Mouse (Mus musculus): ENCODE measurements around the gene Eme2. TPM values are rescaled to one million over a fixed set of nuclear protein-coding genes. Genes with fewer than 3 reads are reported as not detected.

Gene Eme2
- polyA plus RNA-seq (2012; rRNA removed): 51.8 and 56.8 TPM in 2 replicates

DNA sequence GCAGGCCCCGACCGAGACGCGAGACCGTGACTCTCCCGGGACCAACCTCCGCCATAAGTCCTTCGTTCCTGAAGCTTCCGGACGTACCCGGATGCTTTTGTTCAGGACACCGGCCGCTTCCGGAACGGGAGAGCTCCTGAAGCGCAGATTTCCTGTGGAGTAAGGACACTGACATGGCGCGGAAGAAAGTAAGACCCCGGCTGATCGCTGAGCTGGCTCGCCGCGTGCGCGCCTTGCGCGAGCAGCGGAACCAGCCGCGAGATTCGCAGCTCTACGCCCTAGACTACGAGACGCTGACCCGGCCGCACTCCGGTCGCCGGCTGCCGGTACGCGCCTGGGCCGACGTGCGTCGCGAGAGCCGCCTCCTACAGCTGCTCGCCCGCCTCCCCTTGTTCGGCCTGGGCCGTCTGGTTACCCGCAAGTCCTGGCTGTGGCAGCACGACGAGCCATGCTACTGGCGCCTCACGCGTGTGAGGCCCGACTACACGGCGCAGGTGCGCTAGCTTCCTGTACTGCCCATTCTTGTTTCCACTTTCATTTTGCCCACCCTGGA, at the start of gene Eme2, which contains the start of gene Mrps34:
Gene Eme2 (minus strand): TSS at position 93 of the 553 bp plus-strand sequence.
Gene Mrps34 (plus strand): TSS at position 122 of the 553 bp plus-strand sequence.

DNA sequence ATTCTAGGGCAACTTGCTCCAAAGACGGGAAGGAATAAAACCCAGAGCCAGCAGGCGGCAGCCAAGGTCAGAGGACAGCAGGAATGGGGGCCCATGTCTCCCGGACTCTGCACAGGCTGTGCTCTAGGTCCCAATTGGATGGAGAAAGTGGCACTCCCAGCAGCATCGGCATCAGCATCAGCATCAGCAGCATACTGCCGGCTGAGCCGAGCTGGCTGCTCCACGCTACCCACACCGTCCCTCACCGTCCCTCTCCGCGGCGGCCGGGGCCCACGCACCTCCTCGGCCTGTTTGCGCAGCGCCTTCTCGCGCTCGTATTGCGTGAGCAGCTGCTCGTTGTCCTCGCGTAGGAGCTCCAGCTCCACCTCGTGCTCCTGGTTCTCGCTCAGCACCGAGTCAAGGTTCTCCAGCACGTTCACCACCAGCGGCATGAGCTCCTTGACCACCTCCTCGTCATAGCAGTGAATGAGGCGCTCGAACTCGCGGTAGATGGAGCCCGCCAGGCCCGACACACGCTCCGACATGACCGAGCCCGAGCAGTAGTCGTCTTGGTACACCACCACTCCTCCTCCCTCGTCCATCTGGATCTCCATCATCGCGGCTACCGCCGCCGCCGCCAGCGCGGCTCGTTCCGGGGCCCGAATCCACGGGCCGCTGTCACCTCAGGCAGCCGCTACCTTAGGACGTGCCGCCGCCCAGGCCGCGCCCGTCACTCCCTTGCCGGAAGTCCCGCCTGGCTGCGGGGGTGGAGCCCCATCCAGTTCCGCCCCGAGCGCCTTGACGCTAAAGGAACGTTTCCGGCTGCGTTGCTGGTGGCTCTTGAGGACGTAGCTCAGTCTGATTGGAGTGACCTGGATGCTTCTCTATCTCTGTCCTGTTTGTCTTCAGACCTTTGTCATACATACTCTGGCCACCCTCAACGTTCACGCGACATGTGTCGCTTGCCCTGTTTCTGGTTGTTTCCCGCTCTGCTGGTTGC, 41.7 kb upstream of the Eme2 start, which contains the start of gene Mapk8ip3:
Gene Mapk8ip3 (minus strand): TSS at position 719 of the 979 bp plus-strand sequence.

DNA sequence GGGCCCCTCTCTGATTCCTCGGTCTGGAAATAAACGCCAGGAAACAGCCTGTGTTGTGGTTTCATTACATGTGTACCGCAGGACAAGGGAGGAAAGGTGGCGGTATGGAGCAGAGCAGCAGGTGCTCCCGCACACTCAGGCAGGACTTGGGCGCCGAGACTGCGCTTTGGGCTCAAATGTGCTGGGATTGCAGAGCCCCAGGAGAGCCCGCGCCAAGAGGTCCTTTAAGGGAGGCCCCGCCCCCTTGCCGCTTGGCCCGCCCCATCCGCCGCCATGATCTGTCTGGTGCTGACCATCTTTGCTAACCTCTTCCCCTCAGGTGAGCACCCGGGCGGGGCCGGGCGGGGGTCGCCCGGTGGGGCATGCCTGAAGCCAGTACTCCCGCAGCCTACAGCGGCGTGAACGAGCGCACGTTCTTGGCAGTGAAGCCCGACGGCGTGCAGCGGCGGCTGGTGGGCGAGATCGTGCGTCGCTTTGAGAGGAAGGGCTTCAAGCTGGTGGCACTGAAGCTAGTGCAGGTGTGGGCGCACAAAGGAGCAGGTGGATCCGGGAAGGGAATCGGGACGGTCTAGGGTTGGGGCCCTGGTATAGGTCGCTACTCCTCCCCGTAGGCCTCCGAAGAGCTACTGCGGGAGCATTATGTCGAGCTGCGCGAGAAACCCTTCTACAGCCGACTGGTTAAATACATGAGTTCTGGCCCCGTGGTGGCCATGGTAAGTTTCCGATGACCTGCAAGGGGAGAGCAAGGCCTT, 1.5 kb upstream of the Eme2 start, which contains the start of gene Nme3:
Gene Nme3 (plus strand): TSS at position 260 of the 752 bp plus-strand sequence.

DNA sequence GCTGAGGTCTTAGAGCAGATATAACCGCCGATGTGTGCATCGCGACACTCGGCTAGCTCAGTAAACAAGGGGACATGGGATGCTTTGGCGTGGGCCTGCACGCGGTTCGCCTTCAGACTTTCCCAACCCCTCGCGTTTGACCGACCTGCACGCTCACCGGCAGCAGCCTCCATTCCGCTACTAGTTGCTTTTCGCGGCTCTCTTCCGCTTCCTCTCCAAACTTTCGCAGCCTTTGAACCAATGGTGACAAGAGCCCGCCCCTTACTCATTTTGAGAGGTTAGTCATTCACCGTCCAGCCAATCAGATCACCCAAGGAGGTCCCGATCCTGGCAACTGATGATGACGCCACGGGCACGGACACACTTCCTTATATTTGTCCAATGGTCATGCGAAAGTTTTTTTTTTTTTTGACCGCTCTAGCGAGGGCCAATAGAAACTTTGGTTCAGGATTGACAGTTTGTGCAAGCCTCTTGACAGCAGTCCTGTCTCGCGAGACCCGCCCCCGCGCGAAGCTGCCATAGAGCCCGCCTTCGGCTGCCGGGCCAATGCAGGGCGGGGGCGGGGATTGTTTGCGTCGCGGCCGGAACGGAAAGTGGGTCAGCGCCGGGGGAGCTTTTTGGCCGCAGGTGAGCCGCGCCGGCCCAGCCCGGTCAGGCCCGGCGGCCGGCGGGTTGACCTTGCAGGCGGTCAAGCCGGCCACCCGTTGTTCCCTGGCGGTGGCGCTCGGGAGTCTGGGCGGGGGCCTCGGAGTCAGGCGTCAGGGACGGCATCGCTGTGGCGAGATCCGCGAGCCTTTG, 8.6 kb downstream of the Eme2 start, which contains the start of the genes Nubp2 and Spsb3:
Gene Nubp2 (minus strand): TSS at position 216 of the 798 bp plus-strand sequence.
Gene Spsb3 (plus strand): TSS at position 510 of the 798 bp plus-strand sequence.

DNA sequence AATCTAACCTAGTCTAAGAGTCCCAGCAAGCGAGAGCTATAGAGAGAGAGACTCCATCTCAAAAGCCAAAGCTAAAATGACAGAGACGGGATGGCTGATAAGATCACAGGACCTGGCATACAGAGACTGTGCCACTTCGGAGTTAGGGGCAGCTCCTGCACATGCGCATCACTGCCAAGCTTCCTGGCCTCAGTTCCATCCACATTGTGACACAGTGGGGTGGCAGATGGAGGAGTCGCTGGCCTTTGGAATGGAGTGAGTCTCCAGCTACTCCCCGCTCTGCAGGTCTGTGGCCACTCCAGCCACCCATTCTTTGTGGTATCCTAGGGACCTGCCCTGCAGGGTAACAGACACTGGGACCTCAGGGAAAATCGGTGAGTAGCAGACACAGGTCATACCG, 29.1 kb downstream of the Eme2 start, which contains the start of gene Igfals:
Gene Igfals (plus strand): TSS at position 222 of the 400 bp plus-strand sequence.

DNA sequence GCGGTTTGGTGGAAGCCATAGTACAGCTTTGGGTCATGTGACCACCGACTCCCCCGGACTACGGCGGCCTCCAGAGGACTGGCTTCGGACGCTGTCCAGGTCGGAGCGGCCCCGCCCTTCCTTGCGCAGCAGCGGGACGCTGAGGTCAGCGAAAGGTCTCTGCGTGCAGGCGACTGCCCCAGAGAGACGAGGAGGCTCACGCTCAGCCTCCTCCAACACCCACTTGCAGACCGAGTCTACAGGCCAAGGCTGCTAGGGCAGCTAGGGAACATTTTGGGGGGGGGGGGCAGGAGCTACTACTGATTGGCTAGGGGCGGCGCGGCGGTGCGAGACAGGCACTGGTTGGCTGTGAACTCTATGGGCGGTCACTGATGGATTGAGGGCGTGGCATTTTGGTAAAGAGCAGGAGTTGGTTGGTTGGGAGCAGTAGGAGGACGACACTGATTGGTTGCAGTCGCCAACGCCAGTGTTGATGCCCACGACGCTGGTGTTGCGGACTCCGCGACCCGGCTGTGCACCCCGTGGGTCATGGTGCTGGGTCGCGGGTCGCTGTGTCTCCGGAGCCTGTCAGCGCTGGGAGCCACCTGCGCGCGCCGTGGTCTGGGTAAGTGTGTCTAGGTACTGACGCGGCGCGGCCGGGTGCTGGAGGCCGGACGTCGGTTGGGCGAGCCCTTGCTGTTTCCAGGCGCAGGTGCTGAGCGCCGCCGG, 44.7 kb downstream of the Eme2 start, which contains the start of gene Fahd1:
Gene Fahd1 (minus strand): TSS at position 300 of the 708 bp plus-strand sequence.

DNA sequence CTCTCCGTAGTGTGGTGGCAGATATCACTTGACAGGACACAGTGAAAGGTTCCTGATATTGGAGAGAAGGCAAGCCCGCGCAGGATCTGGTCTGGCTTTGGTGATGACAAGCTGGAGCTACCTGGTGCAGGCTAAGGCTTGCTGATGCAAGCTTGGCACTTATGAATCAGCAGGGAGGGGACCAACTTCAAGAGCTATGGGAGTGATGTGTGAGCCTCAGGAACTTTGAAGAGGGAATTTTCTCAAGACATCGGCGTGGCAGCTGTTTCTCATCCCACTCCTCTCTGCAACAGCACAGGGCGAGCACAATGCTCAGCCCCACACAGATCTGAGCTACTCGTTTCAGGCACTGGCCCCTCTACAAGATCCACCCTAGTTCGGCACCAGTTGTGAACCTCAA, 55.0 kb downstream of the Eme2 start, which contains the start of gene Hagh:
Gene Hagh (plus strand): TSS at position 302 of the 400 bp plus-strand sequence.

Other genes with a start within 250 kb of the Eme2 start
- 154 and 188 TPM in 2 replicates for gene Slc9a3r2, start 244.8 kb downstream of the Eme2 start, polyA plus RNA-seq (2012; rRNA removed)
- 0.40 and 0.53 TPM in 2 replicates for gene Npw, start 236.6 kb downstream of the Eme2 start, polyA plus RNA-seq (2012; rRNA removed)
- 118 and 131 TPM in 2 replicates for gene Zfp598, start 225.4 kb downstream of the Eme2 start, polyA plus RNA-seq (2012; rRNA removed)
- gene Syngr3, start 205.1 kb downstream of the Eme2 start, polyA plus RNA-seq (2012; rRNA removed): 1.6 and 1.7 TPM in 2 replicates
- 40.5 and 66.7 TPM in 2 replicates for gene Gfer, start 198.9 kb downstream of the Eme2 start, polyA plus RNA-seq (2012; rRNA removed)
- 19.1 and 19.6 TPM in 2 replicates for gene Noxo1, start 198.9 kb downstream of the Eme2 start, polyA plus RNA-seq (2012; rRNA removed)
- gene Tbl3, start 187.4 kb downstream of the Eme2 start, polyA plus RNA-seq (2012; rRNA removed): 105 and 112 TPM in 2 replicates
- gene Rnf151, start 177.0 kb downstream of the Eme2 start, polyA plus RNA-seq (2012; rRNA removed): 0.34 and 1.4 TPM in 2 replicates
- gene Rps2, start 177.0 kb downstream of the Eme2 start, polyA plus RNA-seq (2012; rRNA removed): 4,445 and 4,526 TPM in 2 replicates
- 198 and 335 TPM in 2 replicates for gene Ndufb10, start 170.6 kb downstream of the Eme2 start, polyA plus RNA-seq (2012; rRNA removed)
- not detected in 2 replicates for gene Rpl3l, start 167.3 kb downstream of the Eme2 start, polyA plus RNA-seq (2012; rRNA removed)
- gene Msrb1, start 158.4 kb downstream of the Eme2 start, polyA plus RNA-seq (2012; rRNA removed): 42.7 and 55.4 TPM in 2 replicates
- 8.5 and 15.0 TPM in 2 replicates for gene Hs3st6, start 142.1 kb downstream of the Eme2 start, polyA plus RNA-seq (2012; rRNA removed)
- not detected in 2 replicates for gene Meiob, start 90.8 kb downstream of the Eme2 start, polyA plus RNA-seq (2012; rRNA removed)
- 105 and 136 TPM in 2 replicates for gene Hagh, start 54.9 kb downstream of the Eme2 start, polyA plus RNA-seq (2012; rRNA removed)
- gene Fahd1, start 44.7 kb downstream of the Eme2 start, polyA plus RNA-seq (2012; rRNA removed): 16.7 and 17.3 TPM in 2 replicates
- gene Igfals, start 29.1 kb downstream of the Eme2 start, polyA plus RNA-seq (2012; rRNA removed): 10.1 and 12.4 TPM in 2 replicates
- 33.0 and 41.1 TPM in 2 replicates for gene Nubp2, start 8.7 kb downstream of the Eme2 start, polyA plus RNA-seq (2012; rRNA removed)
- gene Spsb3, start 8.4 kb downstream of the Eme2 start, polyA plus RNA-seq (2012; rRNA removed): 112 and 120 TPM in 2 replicates
- gene Mrps34, start within 50 bp of the Eme2 start, polyA plus RNA-seq (2012; rRNA removed): 278 and 448 TPM in 2 replicates
- gene Nme3, start 1.4 kb upstream of the Eme2 start, polyA plus RNA-seq (2012; rRNA removed): 76.6 and 85.3 TPM in 2 replicates
- 180 and 186 TPM in 2 replicates for gene Mapk8ip3, start 41.9 kb upstream of the Eme2 start, polyA plus RNA-seq (2012; rRNA removed)
- 33.5 and 37.9 TPM in 2 replicates for gene Jpt2, start 65.6 kb upstream of the Eme2 start, polyA plus RNA-seq (2012; rRNA removed)
- gene Cramp1l, start 120.7 kb upstream of the Eme2 start, polyA plus RNA-seq (2012; rRNA removed): 20.6 and 27.0 TPM in 2 replicates
- gene Ift140, start 121.0 kb upstream of the Eme2 start, polyA plus RNA-seq (2012; rRNA removed): 32.8 and 38.8 TPM in 2 replicates
- gene Tmem204, start 188.5 kb upstream of the Eme2 start, polyA plus RNA-seq (2012; rRNA removed): 59.3 and 68.0 TPM in 2 replicates
- 50.1 and 56.2 TPM in 2 replicates for gene Telo2, start 220.9 kb upstream of the Eme2 start, polyA plus RNA-seq (2012; rRNA removed)
- not detected in 2 replicates for gene Ptx4, start 225.7 kb upstream of the Eme2 start, polyA plus RNA-seq (2012; rRNA removed)
- gene Clcn7, start 238.3 kb upstream of the Eme2 start, polyA plus RNA-seq (2012; rRNA removed): 41.1 and 43.3 TPM in 2 replicates